Mouse (Mus musculus) cerebellum, postnatal 36 days (tissue): ENCODE measurements around the gene Srrd.
"Not testable (repeated sequence)": the region's sequence is repeated elsewhere in the genome, so short reads cannot be mapped to it uniquely, and the experiment has no call there.

ENCODE experiments used
- DNase-seq, 2 experiments: peaks; one replicate each; pipeline ENCODE4 v3.0.0; 2021 to 2022; ENCODE audit warnings: mixed read lengths in 2 of 2

Srrd gene

DNA sequence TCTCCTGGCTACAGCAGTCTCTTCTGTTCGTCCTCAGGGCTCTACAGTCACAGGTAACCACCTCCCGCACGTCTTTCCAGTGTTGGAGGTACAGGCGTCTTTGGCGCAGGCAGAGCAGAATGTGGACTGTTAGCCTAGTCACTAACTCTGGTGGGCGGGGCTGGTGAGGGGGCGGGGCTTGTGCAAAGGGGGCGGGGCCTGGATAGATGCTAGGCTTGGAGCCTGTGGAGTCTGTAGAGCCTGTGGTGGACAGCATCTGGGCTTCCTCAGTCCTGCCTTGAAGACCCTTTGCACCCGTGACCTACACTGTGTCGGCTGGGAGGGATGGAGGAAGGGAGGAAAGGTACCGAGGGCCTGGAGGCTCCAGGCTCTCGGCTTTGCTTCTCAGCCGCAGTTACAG is 13.1 kb upstream of the Srrd start, which contains the start of gene Gm6583:
Gene Gm6583 (minus strand): TSS at position 124 of the 400 bp plus-strand sequence.
- no peak for DNase-seq

DNA sequence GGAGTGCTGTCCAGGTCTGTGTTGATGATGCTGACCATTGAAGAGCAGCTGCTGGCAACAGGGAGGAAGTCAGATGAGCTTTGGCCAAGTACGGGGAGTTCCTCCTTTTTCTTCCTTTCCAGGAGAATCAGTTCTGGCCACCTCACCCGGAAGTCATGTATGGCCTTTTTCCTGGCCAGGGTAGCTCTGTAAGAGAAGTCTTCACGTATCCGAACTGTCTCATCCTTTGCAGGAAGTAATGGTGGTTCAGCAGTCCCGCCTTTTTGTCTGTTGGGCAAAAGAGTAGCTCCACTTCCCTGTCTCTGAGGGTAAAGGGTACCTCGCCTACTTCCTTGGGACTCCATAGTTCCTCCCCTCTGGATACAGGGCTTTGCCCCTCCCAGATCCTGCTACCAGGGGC is 12.7 kb upstream of the Srrd start:
- no peak for DNase-seq

DNA sequence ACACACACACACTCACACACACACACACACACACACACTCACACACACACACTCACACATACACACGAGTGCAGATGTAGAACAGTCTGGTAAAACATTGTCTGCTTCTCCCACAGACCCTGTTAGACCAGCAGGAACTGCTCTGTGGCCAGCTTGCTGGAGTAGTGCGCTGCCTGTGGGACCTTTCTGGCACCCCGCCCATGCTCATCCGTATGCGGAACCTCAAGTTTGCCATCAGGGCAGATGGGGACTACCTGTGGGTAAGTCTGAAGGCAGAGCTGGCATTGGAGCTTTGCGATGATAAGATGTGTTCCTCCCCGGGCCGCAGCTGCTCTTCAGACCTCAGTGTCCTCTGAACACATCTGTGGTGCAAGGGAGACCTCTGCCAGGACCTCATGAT is 6.3 kb upstream of the Srrd start:
- no peak for DNase-seq

DNA sequence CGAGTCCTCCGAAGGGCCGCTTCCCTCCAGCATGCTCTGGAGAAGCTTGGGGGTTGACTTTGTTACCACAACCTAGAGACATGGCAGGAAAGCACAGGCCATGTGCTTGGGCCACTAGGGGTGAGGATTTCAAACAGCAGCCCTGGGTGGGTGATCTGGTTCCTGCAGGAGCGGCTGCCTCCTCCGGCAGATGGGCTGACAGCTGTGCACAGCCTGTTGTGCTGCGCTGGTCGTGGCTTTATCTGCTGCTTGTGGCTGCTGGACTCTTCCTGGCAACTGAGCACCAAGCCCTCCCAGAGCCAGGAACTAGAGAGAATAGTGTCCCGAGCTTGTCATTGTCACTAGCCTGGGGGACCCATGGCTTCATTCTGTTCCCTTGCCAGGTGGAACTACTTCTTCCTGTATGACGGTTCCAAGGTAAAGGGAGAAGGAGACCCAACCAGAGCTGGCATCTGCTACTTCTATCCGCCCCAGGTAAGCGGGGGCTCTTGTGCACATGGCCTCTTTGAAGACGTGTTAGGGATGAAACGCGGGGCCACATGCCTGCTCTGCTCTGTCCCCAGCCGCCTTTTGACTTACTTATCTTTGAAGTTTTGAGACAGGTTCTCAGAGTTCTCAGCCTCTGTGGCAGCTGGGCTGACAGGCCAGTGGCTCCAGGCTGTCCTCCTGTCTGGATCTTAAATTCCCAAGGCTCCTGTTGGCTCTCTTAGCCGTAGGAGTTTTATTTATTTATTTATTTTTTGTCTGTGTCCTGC is 3.5 kb upstream of the Srrd start:
- no peak for DNase-seq

DNA sequence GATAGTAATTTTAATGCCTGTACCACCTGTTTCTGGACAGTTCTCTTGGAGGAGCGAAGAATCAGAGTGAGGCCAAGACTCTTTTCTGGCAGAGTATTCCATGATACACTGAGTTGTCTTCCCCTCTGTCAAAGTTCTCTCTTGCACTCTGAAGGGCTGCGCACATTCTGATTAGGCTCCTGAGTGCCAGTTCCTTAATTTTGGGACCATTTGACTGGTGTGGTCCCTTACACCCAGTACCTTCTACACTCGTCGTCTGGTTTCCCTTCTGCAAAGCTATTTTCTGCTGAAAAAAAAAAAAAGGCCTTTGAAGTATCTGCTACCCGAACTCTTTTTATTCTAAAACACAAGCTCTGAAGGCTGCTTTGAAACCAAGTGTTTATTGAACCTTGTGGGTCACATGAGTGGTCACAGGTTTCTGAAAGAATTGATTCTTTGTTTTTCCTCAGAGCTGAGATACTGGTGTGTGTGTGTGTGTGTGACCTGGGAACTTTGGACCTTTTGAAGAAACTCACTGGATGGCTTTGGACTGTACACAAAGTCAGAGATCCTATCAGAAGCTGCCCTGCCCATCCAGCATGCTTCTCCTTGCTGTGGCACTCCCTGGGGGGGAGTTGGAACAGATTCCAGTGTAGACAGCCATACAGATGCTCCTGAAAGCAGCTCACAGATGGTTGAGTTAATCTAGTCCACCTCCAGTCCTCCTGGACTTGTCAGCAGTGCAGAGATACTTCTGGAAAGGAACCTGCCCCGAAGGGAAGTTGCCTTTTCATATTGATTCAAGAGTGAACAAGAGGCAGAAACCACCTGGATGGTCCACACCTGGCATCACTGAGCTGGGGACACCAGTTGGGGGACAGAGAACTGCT is 1.5 kb upstream of the Srrd start:
- DNase-seq: no peak

DNA sequence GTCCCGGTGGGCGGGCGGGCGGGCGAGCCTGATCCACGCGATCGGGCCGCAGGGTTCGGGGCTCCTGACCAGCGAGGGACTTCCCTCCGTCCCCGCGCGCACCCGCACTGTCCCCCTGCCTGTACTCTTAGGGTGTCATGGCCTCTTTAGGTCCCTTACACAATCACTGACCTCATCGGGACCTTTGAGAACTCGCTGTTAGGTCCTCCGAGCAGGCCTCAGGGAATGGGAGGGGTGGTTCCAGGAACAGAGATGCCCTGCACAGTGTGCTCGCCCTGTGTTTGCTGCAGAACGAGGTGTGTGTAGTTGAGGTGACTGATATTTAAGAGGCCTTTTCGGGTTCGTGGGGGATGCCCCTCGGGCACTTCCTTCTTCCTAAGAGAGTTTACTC is 360 bp upstream of the Srrd start:
- no peak for DNase-seq

DNA sequence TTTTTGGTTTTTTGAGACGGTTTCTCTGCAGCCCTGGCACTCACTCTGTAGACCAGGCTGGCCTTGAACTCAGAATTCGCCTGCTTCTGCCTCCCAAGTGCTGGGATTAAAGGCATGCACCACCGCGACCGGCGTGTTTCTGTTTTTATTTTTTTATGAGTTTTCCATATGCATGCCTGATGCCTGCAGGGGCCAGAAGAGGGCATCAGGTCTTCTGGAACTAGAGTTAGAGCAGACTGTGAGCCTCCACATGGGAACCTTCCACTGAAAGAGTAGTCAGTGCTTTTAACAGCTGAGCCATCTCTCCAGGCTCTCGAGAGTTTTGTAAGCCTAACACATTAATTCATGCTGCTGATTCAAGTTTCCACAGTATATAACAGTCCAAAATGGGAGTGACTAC is 3.6 kb downstream of the Srrd start:
- DNase-seq: no peak

DNA sequence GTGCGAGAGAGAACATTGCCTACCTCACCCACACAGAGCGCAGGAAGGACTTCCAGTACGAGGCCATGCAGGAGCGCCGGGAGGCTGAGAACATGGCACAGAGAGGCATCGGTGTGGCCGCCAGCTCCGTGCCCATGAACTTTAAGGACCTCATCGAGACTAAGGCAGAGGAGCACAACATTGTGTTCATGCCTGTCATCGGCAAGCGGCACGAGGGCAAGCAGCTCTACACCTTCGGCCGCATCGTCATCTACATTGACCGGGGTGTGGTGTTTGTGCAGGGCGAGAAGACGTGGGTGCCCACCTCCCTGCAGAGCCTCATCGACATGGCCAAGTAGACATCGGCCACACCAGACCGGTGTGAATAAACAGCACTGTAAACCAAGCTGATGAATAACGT is 5.8 kb downstream of the Srrd start:
- no peak for DNase-seq

DNA sequence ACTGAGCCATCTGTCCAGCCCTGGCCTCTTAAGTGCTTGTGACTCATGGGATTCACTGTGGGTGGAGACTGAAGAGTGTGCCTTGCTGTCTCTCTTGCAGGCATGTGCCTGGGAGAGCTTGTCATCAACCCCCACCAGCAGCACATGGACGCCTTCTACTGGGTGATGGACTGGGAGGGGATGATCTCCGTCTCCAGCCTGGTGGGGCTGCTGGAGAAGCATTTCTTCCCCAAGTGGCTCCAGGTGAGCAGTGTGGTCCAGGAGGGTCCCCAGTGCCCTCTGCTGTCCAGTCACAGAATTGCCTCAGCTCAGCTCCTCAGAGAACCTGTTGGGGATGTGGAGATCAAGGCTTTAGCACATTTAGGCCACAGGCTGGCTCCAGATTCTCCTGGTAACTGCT is 7.4 kb downstream of the Srrd start:
- peak; percentile 62 to 65 for DNase-seq

DNA sequence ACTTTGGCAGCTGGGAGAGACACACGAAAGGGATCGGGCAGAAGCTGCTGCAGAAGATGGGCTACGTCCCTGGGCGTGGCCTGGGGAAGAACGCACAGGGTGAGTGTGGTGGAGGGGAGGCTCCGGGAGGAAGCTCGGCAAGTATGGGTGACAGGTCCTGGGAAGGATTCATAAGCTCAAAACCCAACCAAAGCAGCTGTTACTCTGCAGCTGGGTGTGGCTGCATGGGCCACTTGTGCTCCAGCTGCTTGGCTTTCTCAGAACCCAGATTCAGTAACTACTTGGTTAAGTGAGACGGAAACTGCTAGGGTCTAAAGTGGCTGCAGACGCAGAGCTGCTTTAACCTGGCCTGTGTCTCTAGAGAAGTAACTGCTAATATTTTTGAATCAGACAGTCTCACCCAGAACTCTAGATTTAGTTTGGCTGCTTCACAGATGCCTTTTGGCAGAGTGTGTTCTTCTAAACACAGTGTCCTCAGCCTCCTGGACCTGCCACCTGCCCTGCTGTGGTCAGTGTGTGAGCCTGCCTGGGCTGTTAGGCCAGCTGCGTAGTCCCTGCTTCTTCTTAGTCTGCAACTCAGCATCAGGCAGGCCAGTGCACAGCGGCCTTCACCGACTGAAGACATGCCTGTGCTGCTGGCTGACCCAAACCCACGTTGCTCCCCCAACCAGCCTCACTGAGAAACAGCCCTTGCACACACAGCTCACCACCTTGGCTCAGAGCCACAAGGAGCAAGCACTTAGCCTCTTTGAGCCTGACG is 12.9 kb downstream of the Srrd start:
- DNase-seq: no peak

DNA sequence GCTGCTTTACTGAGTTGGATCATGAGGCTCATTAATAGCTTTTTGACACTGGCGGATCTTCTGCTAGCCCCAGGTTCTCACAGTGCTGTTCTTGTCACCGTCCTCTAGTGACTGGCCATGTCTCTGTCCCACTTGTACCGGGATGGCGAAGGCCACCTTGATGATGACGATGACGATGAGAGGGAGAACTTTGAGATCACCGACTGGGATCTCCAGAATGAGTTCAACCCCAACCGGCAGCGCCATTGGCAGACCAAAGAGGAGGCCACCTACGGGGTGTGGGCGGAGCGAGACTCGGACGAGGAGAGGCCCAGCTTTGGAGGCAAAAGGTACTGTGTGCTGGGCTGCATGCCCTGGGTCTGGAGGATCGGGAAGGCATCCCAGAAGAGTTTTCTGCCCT is 15.0 kb downstream of the Srrd start:
- no peak for DNase-seq

DNA sequence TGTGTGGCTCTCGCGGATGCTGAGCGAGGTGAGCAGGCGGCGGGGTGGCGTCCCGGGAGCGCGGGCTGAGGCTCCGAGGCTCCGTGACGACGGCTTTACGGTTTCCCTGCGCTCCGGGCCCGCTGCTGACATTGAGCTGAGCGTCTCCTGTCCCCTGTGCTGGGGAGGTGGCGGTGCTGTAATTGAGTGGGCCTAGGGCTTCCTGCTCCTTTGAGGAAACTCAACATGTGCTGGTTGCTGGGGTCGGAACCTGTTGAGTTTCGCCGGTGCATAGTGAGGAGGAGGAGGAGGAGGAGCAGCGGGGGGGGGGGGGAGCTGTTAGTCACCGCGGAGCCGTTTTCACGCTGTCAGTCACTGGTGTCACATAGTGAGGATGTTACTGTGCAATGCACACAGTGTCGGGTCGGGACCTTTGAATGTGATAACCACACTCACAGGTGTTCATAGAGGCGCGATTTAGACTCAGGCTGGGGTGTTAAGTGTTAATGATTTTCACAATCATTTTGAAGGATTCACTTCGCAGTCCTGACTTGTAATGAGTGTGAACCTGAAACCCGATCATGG is 16.3 kb downstream of the Srrd start:
- no peak for DNase-seq

DNA sequence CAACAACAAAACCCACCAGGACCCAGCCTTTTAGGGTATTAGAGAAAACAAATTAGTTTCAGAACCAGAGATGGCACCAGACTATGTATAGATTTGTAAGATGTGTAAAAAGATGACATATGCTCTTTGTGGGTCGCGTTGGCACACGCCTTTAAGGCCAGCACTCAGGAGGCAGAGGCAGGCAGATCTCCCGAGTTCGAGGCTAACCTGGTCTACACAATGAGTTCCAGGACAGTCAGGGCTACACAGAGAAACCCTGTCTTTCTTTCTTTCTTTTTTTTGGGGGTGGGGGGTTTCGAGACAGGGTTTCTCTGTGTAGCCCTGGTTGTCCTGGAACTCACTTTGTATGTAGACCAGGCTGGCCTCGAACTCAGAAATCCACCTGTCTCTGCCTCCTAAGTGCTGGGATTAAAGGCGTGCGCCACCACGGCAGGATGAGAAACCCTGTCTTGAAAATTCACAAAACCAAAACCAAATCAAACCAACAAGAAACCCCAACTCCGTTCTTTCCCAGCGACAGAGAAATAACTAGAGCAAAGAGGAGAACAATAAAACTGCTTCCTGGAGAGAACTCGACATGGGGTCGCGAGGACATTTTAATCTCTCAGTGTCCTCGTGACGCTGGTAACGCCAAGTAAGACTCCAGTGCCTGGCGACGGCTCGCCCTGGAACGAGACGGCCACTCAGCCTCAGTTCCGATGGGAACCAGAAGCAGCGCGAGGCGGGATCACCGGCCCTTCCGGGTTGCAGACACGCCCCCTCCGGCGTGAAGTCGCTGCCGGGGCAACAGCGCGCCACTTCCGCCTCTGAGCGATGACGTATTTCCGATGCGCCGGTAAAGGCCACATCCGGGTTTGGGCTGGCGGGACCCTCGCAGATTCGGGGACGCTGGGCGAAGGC is 17.0 kb downstream of the Srrd start, which contains the start of gene Tfip11:
Gene Tfip11 (plus strand): TSS at position 813 of the 900 bp plus-strand sequence.
- DNase-seq: peak; percentile 97

DNA sequence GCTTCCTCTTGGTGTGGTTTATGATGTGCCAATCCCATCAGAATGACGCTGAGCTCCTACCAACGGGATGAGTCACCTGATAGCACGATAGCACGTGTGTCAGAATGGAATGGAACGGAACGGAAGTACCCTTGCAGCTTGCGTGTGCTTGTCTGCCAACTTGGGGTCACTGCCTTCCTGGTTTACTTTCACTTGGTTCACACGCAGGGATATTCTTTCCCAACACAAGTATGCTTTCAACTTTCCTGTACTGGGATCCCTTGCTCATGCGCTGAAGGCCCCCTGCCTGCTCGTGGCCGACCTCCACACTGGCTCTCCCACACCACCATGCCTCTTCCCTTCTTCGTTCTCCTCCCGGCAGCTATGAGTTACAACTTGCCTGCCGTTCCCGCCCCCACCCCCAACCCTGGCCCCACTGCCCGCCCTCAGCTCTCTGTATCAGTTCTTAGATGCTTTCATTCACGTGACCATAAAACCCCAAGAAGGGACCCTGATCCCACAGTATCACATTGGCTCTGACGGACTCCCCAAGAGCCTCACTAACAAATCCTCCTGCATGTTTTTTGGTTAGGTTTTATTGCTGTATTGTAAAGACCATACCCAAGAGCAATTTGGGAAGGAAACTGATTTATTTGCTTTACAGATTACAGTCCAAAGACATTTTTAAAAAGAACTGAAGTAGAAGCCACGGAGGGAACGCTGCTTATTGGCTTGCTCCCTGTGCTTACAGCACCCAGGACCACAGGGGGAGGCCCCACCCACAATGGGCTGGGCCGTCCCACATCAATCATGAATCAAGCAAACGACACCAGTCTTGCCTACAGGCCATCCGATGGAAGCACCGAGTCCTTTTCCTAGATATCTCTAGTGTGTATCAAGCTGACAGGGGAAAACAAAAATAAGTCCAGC is 17.9 kb downstream of the Srrd start:
- DNase-seq: no peak

DNA sequence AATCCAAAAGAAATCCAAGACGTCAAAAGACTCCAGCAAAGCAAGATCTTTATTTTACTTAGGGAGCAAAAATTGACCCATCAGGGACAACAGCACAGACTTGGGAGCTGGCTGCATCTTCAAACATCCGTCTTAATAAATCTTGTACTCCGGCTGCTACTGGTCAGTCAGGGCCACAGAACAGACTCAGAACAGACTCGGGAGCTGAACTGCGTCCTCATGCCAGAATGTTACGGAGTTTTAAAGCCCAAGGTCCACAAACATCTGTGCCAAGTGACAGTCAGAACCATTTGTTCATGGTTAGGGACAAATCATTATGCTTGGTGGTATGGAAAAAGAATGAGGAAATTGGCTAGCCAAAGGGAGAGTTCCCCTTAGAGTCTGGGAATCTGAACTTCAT is 19.6 kb downstream of the Srrd start:
- DNase-seq: no peak

DNA sequence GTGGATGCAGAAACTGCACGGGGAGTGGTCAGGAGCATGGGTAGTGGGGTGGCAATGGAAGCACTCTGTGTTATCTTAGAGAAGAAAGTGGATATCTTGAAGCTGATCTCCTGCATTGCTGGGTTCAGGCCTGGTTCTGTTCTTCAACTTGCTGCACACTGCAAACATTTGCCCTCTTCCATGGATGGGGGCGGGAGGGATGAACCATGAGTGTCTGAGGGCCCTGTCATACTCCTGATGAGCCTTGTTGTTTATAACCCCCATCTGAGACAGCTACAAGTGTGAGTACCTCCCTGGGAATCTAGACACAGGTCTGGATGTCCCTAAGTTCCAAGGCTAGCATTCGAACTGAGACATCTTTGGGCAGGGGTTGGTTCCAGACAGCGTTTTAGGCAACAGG is 21.5 kb downstream of the Srrd start:
- DNase-seq: no peak

DNA sequence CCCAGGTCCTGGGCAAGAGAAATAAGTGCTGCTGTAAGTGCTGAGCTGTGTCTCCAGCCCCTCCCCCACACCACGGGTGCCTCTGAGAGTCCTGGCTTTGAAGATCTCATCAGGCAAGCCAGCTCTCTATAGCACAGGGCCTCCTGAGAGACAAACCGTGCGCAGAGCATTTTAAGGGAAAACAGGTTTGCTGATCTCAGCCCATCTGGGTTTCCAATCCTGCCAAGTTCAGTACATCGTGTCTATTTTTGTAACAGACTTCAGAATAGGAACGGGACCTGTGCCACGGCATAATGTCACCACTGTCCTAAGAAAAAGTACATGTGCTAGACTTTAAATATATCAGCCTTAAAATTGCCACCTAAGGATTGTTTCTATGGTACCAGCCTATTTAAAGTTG is 21.9 kb downstream of the Srrd start:
- peak; percentile 55 to 56 for DNase-seq

DNA sequence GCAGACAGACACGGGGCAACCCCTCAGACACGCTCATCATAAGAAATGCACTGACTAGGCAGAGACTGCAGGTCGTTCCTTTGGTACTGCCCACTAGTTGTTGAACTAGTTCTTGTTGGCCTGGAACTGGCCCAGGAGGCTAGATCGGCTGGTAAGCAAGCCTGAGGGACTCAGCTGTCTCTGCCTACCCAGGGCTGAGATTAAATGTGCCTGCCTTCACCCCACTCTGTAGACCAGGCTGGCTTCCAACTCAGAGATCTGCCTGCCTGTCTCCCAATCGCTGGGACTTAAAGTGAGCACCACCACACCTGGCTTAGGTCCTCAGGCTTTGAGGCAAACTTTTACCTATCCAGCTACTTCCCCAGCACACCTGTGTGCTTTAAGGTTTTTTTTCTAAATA is 22.5 kb downstream of the Srrd start:
- no peak for DNase-seq

DNA sequence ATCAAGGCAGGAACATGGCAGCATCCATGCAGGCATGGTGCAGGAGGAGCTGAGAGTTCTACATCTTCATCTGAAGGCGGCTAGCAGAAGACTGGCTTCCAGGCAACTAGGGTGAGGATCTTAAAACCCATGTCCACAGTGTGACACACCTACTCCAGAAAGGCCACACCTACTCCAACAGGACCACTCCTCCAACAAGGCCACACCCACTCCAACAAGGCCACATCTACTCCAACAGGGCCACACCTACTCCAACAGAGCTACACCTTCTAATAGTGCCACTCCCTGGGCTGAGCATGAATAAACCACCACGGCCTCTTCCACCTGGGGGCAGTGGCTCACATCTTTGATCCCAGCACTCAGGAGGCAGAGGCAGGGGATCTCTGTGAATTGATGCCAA is 23.5 kb downstream of the Srrd start:
- not testable (repeated sequence) for DNase-seq

DNA sequence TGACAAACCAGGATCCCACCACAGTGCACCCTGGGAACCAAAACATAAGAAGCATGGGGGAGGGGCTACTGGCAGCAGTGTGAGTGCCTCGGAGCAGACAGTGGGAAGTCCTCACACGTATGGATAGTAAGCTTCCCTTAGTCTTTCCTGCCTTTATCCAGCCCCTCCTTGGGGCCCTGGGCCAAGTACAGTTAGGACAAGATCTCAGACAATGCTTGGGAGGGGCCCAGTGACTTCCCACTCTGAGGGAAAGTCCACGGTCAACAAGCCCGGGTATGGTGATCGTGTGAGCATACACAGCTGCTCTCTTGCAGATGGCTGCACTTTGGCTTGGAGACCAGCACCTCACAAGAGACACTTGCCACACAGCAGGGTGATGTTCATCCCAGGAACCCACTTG is 25.5 kb downstream of the Srrd start:
- DNase-seq: no peak

DNA sequence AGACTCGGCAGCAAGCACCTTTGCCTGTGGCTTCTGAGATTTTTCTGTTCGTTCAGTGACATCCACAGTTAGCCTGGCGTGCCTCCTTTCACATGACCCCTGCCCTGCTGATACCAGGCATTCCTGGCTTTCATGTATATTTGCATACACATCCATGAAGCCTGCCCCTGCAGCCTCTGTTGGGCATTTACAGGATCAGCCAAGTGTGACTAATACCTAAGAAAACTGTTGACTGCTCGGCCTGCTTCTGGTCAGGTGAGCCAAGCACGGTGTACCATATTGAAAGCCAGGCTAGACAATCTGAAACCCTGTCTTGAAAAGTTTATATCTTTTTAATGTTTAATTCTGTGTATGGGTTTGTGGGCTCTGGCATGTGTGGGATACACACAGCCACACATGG is 26.4 kb downstream of the Srrd start:
- DNase-seq: no peak
